Mouse (Mus musculus) forebrain, embryonic 11.5 days (tissue): ENCODE measurements around the gene Fxn. TPM values are rescaled to one million over a fixed set of nuclear protein-coding genes. Genes with fewer than 3 reads are reported as not detected.
A peak's percentile ranks its signal among the peaks of the same experiment; 100 is the strongest.

ENCODE experiments used
- ATAC-seq: fragments of 200-750 bp; cut with Nextera tagmentation; replicated peaks from 2 replicates; pipeline ENCODE4 v1.8.0; 2017; ENCODE audit warnings: moderate TSS enrichment; ENCODE audit not compliant: low FRiP score
- DNase-seq: peaks from one replicate; pipeline ENCODE4 v3.0.0-alpha.2; 2017; ENCODE audit warnings: low spot score
- H3K27ac ChIP-seq: fragments of 300-500 bp; sonication (generic); 2 replicates; pipeline ENCODE4 v1.5.1; 2014; ENCODE audit warnings: low read depth, low read length
- H3K27me3 ChIP-seq: fragments of 300-500 bp; sonication (generic); 2 replicates; pipeline ENCODE4 v1.6.1; 2014; ENCODE audit warnings: mild to moderate bottlenecking, low read length, mixed read lengths; ENCODE audit not compliant: control insufficient read depth, insufficient read depth
- H3K36me3 ChIP-seq: fragments of 300-500 bp; sonication (generic); 2 replicates; pipeline ENCODE4 v1.6.1; 2014; ENCODE audit warnings: mild to moderate bottlenecking, low read length, moderate library complexity, mixed read lengths; ENCODE audit not compliant: control insufficient read depth, insufficient read depth
- H3K4me1 ChIP-seq: fragments of 300-500 bp; sonication (generic); replicated peaks from 2 replicates; pipeline ENCODE4 v1.6.1; 2014; ENCODE audit warnings: low read length, mixed read lengths; ENCODE audit not compliant: control insufficient read depth, insufficient read depth
- H3K4me2 ChIP-seq: fragments of 300-500 bp; sonication (generic); 2 replicates; pipeline ENCODE4 v1.6.1; 2014; ENCODE audit warnings: low read depth, mild to moderate bottlenecking, low read length, moderate library complexity, mixed read lengths; ENCODE audit not compliant: severe bottlenecking
- H3K4me3 ChIP-seq: fragments of 300-500 bp; sonication (generic); 2 replicates; pipeline ENCODE4 v1.5.1; 2014; ENCODE audit warnings: low read depth, low read length
- H3K9ac ChIP-seq: fragments of 300-500 bp; sonication (generic); 2 replicates; pipeline ENCODE4 v1.6.1; 2014; ENCODE audit warnings: low read length
- H3K9me3 ChIP-seq: fragments of 300-500 bp; sonication (generic); 2 replicates; pipeline ENCODE4 v1.6.1; 2016; ENCODE audit warnings: low read length, mixed read lengths; ENCODE audit not compliant: control insufficient read depth
- WGBS: fragments of 180-500 bp; shearing (Covaris S2); extraction: QIAGEN DNeasy Blood & Tissue Kit; methylation state at CpG from one replicate; pipeline ENCODE4 v1.1.7; 2014; 5-methylcytosine and 5-hydroxymethylcytosine counted together
- polyA plus RNA-seq: library from polyadenylated mRNA; unstranded; fragments of >200 nt; fragmentation: Nextera tagmentation; extraction: Ambion mirVana; gene quantifications from 2 replicates; pipeline ENCODE4 v1.2.1, GENCODE M21; 2014

Gene Fxn
- polyA plus RNA-seq, 1 experiment from 2014 or later, result 53.3 TPM

GRCm38 (mm10) chr19:24279706-24280600 is 452 bp downstream of the Fxn start:
- Histone ChIP-seq H3K36me3 (no peaks in the 10 kb centered on the region; the same call in 1 of the 2 replicates), H3K4me3 (peak overlapping the region; percentile 58), H3K9ac (peak overlapping the region; percentile 81), H3K4me2 (peak overlapping the region; percentile 79), H3K9me3 (no peaks in the 10 kb centered on the region), H3K4me1 (peaks cover 4% of the 10 kb centered on the region; the same call in 1 of the 2 replicates), H3K27me3 (no peaks in the 10 kb centered on the region), H3K27ac (peak overlapping the region; percentile 79)
- peak; percentile 91 for DNase-seq
- under 1% methylated on average over 65 of the region's 78 CpGs for WGBS
- ATAC-seq, result peak; percentile 73

GRCm38 (mm10) chr19:24278859-24279258 is 1.5 kb downstream of the Fxn start:
- 91% methylated on average over 15 of the region's 15 CpGs for WGBS
- peak overlapping the region; percentile 79 for H3K4me2 ChIP-seq
- H3K4me3 ChIP-seq, result no peak overlapping the region; the same call in 1 of the 2 replicates
- no peaks in the 10 kb centered on the region; the same call in 1 of the 2 replicates for H3K36me3 ChIP-seq
- H3K9ac ChIP-seq, result no peak overlapping the region; the same call in 1 of the 2 replicates
- H3K9me3 ChIP-seq, result no peaks in the 10 kb centered on the region
- peaks cover 4% of the 10 kb centered on the region; the same call in 1 of the 2 replicates for H3K4me1 ChIP-seq
- no peak for DNase-seq
- no peaks in the 10 kb centered on the region for H3K27me3 ChIP-seq
- no peak overlapping the region for H3K27ac ChIP-seq
- no peak for ATAC-seq

GRCm38 (mm10) chr19:24274281-24274680 is 6.1 kb downstream of the Fxn start:
- 66% methylated on average over 3 of the region's 3 CpGs for WGBS
- no peak for ATAC-seq
- no peaks in the 10 kb centered on the region; the same call in 1 of the 2 replicates for H3K36me3 ChIP-seq

GRCm38 (mm10) chr19:24271746-24272426 is 8.5 kb downstream of the Fxn start:
- no peaks in the 10 kb centered on the region for H3K9me3 ChIP-seq
- WGBS, result 45% methylated on average over 16 of the region's 16 CpGs
- DNase-seq, result peak; percentile 91
- H3K36me3 ChIP-seq, result no peaks in the 10 kb centered on the region; the same call in 1 of the 2 replicates
- no peak overlapping the region for H3K9ac ChIP-seq
- peak overlapping the region; percentile 1; the same call in 1 of the 2 replicates for H3K4me2 ChIP-seq
- no peaks in the 10 kb centered on the region for H3K27me3 ChIP-seq
- H3K4me3 ChIP-seq, result no peak overlapping the region
- peak; percentile 76 for ATAC-seq
- peaks cover 17% of the 10 kb centered on the region for H3K4me1 ChIP-seq
- H3K27ac ChIP-seq, result no peak overlapping the region

More at GRCm38 (mm10) chr19:24274281-24274680, 6.1 kb downstream of the Fxn start:
- H3K27me3 ChIP-seq, result no peaks in the 10 kb centered on the region
- H3K4me3 ChIP-seq, result no peak overlapping the region
- no peak overlapping the region for H3K9ac ChIP-seq
- DNase-seq, result no peak
- H3K4me1 ChIP-seq, result peaks cover 6% of the 10 kb centered on the region; the same call in 1 of the 2 replicates
- H3K27ac ChIP-seq, result no peak overlapping the region
- H3K4me2 ChIP-seq, result no peak overlapping the region
- no peaks in the 10 kb centered on the region for H3K9me3 ChIP-seq

- Histone ChIP-seq H3K4me1 (peaks cover 17% of the 10 kb centered on the region), H3K27ac (no peak overlapping the region), H3K27me3 (no peaks in the 10 kb centered on the region), H3K36me3 (no peaks in the 10 kb centered on the region; the same call in 1 of the 2 replicates), H3K4me2 (peak overlapping the region; percentile 1; the same call in 1 of the 2 replicates), H3K4me3 (no peak overlapping the region), H3K9ac (no peak overlapping the region), H3K9me3 (no peaks in the 10 kb centered on the region)
- WGBS, result 33% methylated on average over 7 of the region's 7 CpGs
- peak; percentile 58 for ATAC-seq
- no peak for DNase-seq
Observed at GRCm38 (mm10) chr19:24271326-24271725, 9.1 kb downstream of the Fxn start.

GRCm38 (mm10) chr19:24268531-24268930 is 11.9 kb downstream of the Fxn start:
- peak; percentile 72 for ATAC-seq
- Histone ChIP-seq H3K9ac (peak overlapping the region; percentile 29; the same call in 1 of the 2 replicates), H3K27ac (peak overlapping the region; percentile 83), H3K4me3 (no peak overlapping the region), H3K36me3 (no peaks in the 10 kb centered on the region; the same call in 1 of the 2 replicates), H3K9me3 (no peaks in the 10 kb centered on the region), H3K27me3 (no peaks in the 10 kb centered on the region), H3K4me1 (peaks cover 17% of the 10 kb centered on the region), H3K4me2 (0 out of 2 replicates have a peak overlapping the region, but pooled peaks have one; percentile 8)
- 20% methylated on average over 4 of the region's 4 CpGs for WGBS
- DNase-seq, result no peak

- Histone ChIP-seq H3K4me3 (no peak overlapping the region), H3K9ac (no peak overlapping the region), H3K9me3 (no peaks in the 10 kb centered on the region), H3K27ac (no peak overlapping the region; the same call in 1 of the 2 replicates), H3K4me1 (peaks cover 15% of the 10 kb centered on the region), H3K27me3 (no peaks in the 10 kb centered on the region), H3K4me2 (no peak overlapping the region), H3K36me3 (no peaks in the 10 kb centered on the region; the same call in 1 of the 2 replicates)
- no peak for DNase-seq
- ATAC-seq, result no peak
- 92% methylated on average over 7 of the region's 7 CpGs for WGBS
Observed at GRCm38 (mm10) chr19:24266046-24266830, 14.2 kb downstream of the Fxn start.

GRCm38 (mm10) chr19:24264991-24265390 is 15.4 kb downstream of the Fxn start:
- Histone ChIP-seq H3K4me2 (no peak overlapping the region), H3K9ac (no peak overlapping the region), H3K9me3 (no peaks in the 10 kb centered on the region), H3K4me1 (peaks cover 13% of the 10 kb centered on the region), H3K27me3 (no peaks in the 10 kb centered on the region), H3K36me3 (no peaks in the 10 kb centered on the region; the same call in 1 of the 2 replicates), H3K27ac (no peak overlapping the region), H3K4me3 (no peak overlapping the region)
- peak; percentile 68 for ATAC-seq
- DNase-seq, result peak; percentile 86
- WGBS, result 61% methylated on average over 7 of the region's 7 CpGs
